Mouse (Mus musculus) lung, adult 2 months (tissue): Measurements from ENCODE around the gene Rftn1.

Experiments used
- CTCF ChIP-seq: fragments of 200-500 bp; IDR thresholded peaks from 2 replicates; pipeline ENCODE4 v1.5.1; 2011; ENCODE audit warnings: mild to moderate bottlenecking, low read length, control low read depth; ENCODE audit not compliant: insufficient read depth
- POLR2A ChIP-seq: fragments of 200-500 bp; IDR thresholded peaks from 2 replicates; pipeline ENCODE4 v1.6.1; 2011; ENCODE audit warnings: low read depth, mild to moderate bottlenecking, control low read depth, low read length, borderline replicate concordance; ENCODE audit errors: extremely low read depth

- TF ChIP-seq CTCF (no peak), POLR2A (no peak)
Measured at GRCm38 (mm10) chr17:50188662-50189345, 1.7 kb downstream of the Rftn1 start.
